ENCODE assay signal across 16 mouse cellular contexts in the genomic region with DNA sequence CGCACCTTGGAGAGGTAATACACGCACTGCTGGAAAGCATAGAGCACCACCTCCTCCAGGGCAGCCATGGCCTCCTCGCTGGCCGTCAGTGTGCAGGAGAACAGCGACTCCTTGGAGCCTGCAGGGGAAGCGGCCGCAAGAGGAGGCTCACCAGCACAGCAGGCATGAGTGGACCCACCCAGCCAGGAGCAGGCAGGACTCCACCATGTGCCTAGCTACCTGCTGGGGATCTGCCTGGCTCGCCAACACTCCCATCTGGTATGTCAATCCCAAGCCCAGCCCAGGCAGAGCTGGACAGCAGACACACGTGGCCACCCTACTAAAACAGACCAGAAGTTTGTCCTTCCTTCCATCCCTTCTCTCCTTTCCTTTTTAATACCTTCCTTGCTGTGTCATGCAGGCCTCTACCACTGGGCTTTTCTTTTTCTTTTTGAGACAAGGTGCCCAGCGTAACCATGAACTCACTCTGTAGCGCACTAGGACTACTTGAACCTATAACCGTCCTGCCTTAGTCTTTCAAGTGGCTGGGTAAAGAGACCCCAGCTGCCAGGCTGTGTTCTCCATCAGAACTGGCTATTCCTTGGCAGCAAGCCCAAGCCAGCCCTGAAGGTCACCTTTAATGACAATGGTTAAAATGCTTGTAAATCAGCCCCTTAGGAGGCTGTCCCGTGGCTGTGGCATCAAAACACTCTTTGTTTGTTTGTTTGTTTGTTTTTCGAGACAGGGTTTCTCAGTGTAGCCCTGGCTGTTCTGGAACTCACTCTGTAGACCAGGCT. TPM values are rescaled to one million over a fixed set of nuclear protein-coding genes. Genes with fewer than 3 reads are reported as not detected.
DNase-seq lines count a peak whose midpoint lies in the region; ATAC-seq and TF ChIP-seq lines count a peak whose summit lies in the region.
"Had no signal": no experiment of that assay in that cellular context is flagged by ENCODE, and none has a peak within 500 bp of the region (broad histone marks: within the 10 kb centered on the region; RNA-seq: fewer than 3 reads in every experiment).

No protein-coding gene starts in this region.

- H3K9me3 ChIP-seq in forebrain, embryonic 14.5 days (replicated peaks; ENCODE audit: control insufficient read depth, low read length), result no peaks in the 10 kb centered on the region
- H3K9me3 ChIP-seq in forebrain, embryonic 12.5 days, result no peaks in the 10 kb centered on the region
- H3K9me3 ChIP-seq: G1E; kidney, embryonic 15.5 days had no signal

- no peak overlapping the region for H3K4me2 ChIP-seq in forebrain, embryonic 14.5 days (ENCODE audit: low read length)
- H3K4me2 ChIP-seq in forebrain, embryonic 12.5 days, result no peak overlapping the region
- H3K4me2 ChIP-seq: kidney, embryonic 15.5 days had no signal

- no peak for TF ChIP-seq CTCF in left cerebral cortex, adult 2 months (IDR thresholded peaks at IDR 0.05)

- no peaks in the 10 kb centered on the region for H3K4me1 ChIP-seq in forebrain, embryonic 14.5 days (ENCODE audit: control insufficient read depth, insufficient read depth, low read length)
- H3K4me1 ChIP-seq in forebrain, embryonic 12.5 days, result peaks cover 14% of the 10 kb centered on the region

- ATAC-seq in forebrain, embryonic 14.5 days, result no peak
- no peak for ATAC-seq in forebrain, embryonic 12.5 days (ENCODE audit: low FRiP score)
- peak; percentile 68; the same call in 1 of the 2 replicates for ATAC-seq in cerebellum, adult (ENCODE audit: insufficient number of reproducible peaks, low FRiP score, low TSS enrichment)
- ATAC-seq: activated CD4-positive, CD25-positive, alpha-beta regulatory T cell, adult 4 months had no signal

- H3K27ac ChIP-seq in forebrain, embryonic 14.5 days (ENCODE audit: low read depth, low read length), result no peak overlapping the region
- no peak overlapping the region for H3K27ac ChIP-seq in forebrain, embryonic 12.5 days
- H3K27ac ChIP-seq in left cerebral cortex, adult 2 months, result no peak overlapping the region
- H3K27ac ChIP-seq: kidney, embryonic 15.5 days; liver, embryonic 14.5 days had no signal

- H3K36me3 ChIP-seq in forebrain, embryonic 14.5 days (ENCODE audit: control insufficient read depth, insufficient read depth, low read length), result no peaks in the 10 kb centered on the region
- H3K36me3 ChIP-seq in forebrain, embryonic 12.5 days (replicated peaks), result no peaks in the 10 kb centered on the region
- H3K36me3 ChIP-seq: G1E; kidney, embryonic 15.5 days had no signal

- DNase-seq in forebrain, embryonic 14.5 days (ENCODE audit: low spot score), result peak; percentile 31
- DNase-seq in left cerebral cortex, postnatal 4 days, result peak; percentile 67
- no peak for DNase-seq in left cerebral cortex, adult 2 months (ENCODE audit: extremely low spot score in 1 of 2, low spot score in 2 of 2)
- peak; percentile 62 to 71 for DNase-seq in cerebellum, postnatal 36 days
- no peak for DNase-seq in kidney, adult 11 months
- DNase-seq in MN1 (ENCODE audit: low spot score), result no peak
- DNase-seq: gastrocnemius, postnatal 36 days; right cerebral cortex, adult 18-20 months; thymus, postnatal 25 days had no signal

- H3K4me3 ChIP-seq in forebrain, embryonic 14.5 days (ENCODE audit: low read depth, low read length), result no peak overlapping the region
- no peak overlapping the region for H3K4me3 ChIP-seq in forebrain, embryonic 12.5 days (replicated peaks)
- no peak overlapping the region for H3K4me3 ChIP-seq in left cerebral cortex, adult 2 months
- H3K4me3 ChIP-seq: kidney, embryonic 15.5 days had no signal

- no peaks in the 10 kb centered on the region for H3K27me3 ChIP-seq in forebrain, embryonic 14.5 days (replicated peaks; ENCODE audit: control insufficient read depth, insufficient read depth, low read length)
- H3K27me3 ChIP-seq in forebrain, embryonic 12.5 days, result peaks cover 8% of the 10 kb centered on the region; the same call in 1 of the 2 replicates
- H3K27me3 ChIP-seq: kidney, embryonic 15.5 days had no signal

- H3K9ac ChIP-seq in forebrain, embryonic 14.5 days (ENCODE audit: low read length), result no peak overlapping the region
- H3K9ac ChIP-seq in forebrain, embryonic 12.5 days, result no peak overlapping the region
- H3K9ac ChIP-seq: kidney, embryonic 15.5 days; liver, embryonic 14.5 days had no signal

- intact Hi-C loops in left cerebral cortex, postnatal 4 days (cut with DNase I), result no loop called here
- intact Hi-C loops in left cerebral cortex, adult 2 months (cut with DNase I), result no loop called here

- WGBS in forebrain, embryonic 14.5 days, result 62% methylated on average over 10 of the region's 14 CpGs
- WGBS in forebrain, embryonic 12.5 days, result 52% methylated on average over 14 of the region's 14 CpGs

RNA-seq across cellular contexts. Expression of gene Ap5z1, which starts 31.8 kb away (rescaled TPM):
- 9.4 and 14.3 TPM in 2 replicates for polyA plus RNA-seq in forebrain, embryonic 14.5 days (2014; fragmentation: Nextera tagmentation; extraction: Ambion mirVana)
- 12.7 and 15.2 TPM in 2 replicates for polyA plus RNA-seq in forebrain, embryonic 12.5 days (2016; fragmentation: Nextera tagmentation; extraction: Ambion mirVana)
- 10 to 100 TPM; 21.9 to 23.2 TPM for total RNA-seq in left cerebral cortex, postnatal 4 days (2021)
- 10 to 100 TPM; 22.2 to 22.6 TPM for total RNA-seq in left cerebral cortex, adult 2 months (2021)

RNA-seq across cellular contexts. Expression of gene Papolb, which starts 34.4 kb away (rescaled TPM):
- polyA plus RNA-seq in forebrain, embryonic 14.5 days (2014; fragmentation: Nextera tagmentation; extraction: Ambion mirVana), result 0.15 and 0.27 TPM in 2 replicates
- 0.10 and 0.19 TPM in 2 replicates for polyA plus RNA-seq in forebrain, embryonic 12.5 days (2016; fragmentation: Nextera tagmentation; extraction: Ambion mirVana)
- 1 to 10 TPM; 1.5 to 1.9 TPM for total RNA-seq in left cerebral cortex, postnatal 4 days (2021)
- total RNA-seq in left cerebral cortex, adult 2 months (2021), result under 1 TPM; 0.77 to 0.96 TPM
- total RNA-seq: common myeloid progenitor, adult 5-6 weeks had no signal
- polyA plus RNA-seq: activated CD4-positive, CD25-positive, alpha-beta regulatory T cell, adult 4 months; G1E; liver, embryonic 14.5 days had no signal

RNA-seq across cellular contexts. Expression of gene Radil, which starts 55.4 kb away (rescaled TPM):
- 5.9 and 10.0 TPM in 2 replicates for polyA plus RNA-seq in forebrain, embryonic 14.5 days (2014; fragmentation: Nextera tagmentation; extraction: Ambion mirVana)
- 3.2 and 3.3 TPM in 2 replicates for polyA plus RNA-seq in forebrain, embryonic 12.5 days (2016; fragmentation: Nextera tagmentation; extraction: Ambion mirVana)
- total RNA-seq in left cerebral cortex, postnatal 4 days (2021), result 10 to 100 TPM; 24.0 to 27.9 TPM
- total RNA-seq in left cerebral cortex, adult 2 months (2021), result 10 to 100 TPM; 19.5 to 20.4 TPM
- total RNA-seq: common myeloid progenitor, adult 5-6 weeks had no signal
- polyA plus RNA-seq: activated CD4-positive, CD25-positive, alpha-beta regulatory T cell, adult 4 months; G1E had no signal

Comparison
In these comparisons a context has a peak if more than half of its experiments do, and no peak if none do; other contexts are left out.
1. DNase-seq: peak in forebrain, embryonic 14.5 days (single experiment), left cerebral cortex, postnatal 4 days (single experiment) and cerebellum, postnatal 36 days (2 of 2); none in left cerebral cortex, adult 2 months (0 of 2), kidney, adult 11 months (single experiment) and MN1 (single experiment).